9 mouse cellular contexts compared by ENCODE assay signal in genomic region chr2:17644282-17645262, GRCm38 (mm10).
DNase-seq lines count a peak whose midpoint lies in the region; ATAC-seq lines count a peak whose summit lies in the region.
"Had no signal": no experiment of that assay in that cellular context is flagged by ENCODE, and none has a peak within 500 bp of the region (broad histone marks: within the 10 kb centered on the region; RNA-seq: fewer than 3 reads in every experiment).

No protein-coding gene starts in this region.

- no peak overlapping the region for H3K27ac ChIP-seq in embryonic facial prominence, embryonic 11.5 days (replicated peaks; ENCODE audit: low read depth, low read length)

- H3K4me1 ChIP-seq in embryonic facial prominence, embryonic 11.5 days (ENCODE audit: control insufficient read depth, insufficient read depth, low read length), result no peaks in the 10 kb centered on the region

- peak; percentile 10 for DNase-seq in gastrocnemius, adult 18-20 months (ENCODE audit: low spot score)
- DNase-seq in gastrocnemius, adult 8-10 months (ENCODE audit: low spot score in 2 of 2), result no peak
- DNase-seq in adrenal gland, postnatal 25 days, result peak; percentile 66
- DNase-seq in embryonic facial prominence, embryonic 11.5 days (ENCODE audit: low spot score), result peak; percentile 73
- DNase-seq in heart, postnatal 4 days, result peak; percentile 72
- DNase-seq in layer of hippocampus, adult 8-10 months (ENCODE audit: low spot score in 2 of 2), result peak; percentile 38 to 67
- peak; percentile 45 to 52 for DNase-seq in right cerebral cortex, postnatal 36 days (ENCODE audit: low spot score in 2 of 2)

- no peak for ATAC-seq in embryonic facial prominence, embryonic 11.5 days (replicated peaks; ENCODE audit: insufficient number of reproducible peaks, low FRiP score, low TSS enrichment, low read depth)
- ATAC-seq in megakaryocyte progenitor cell, adult 5-6 weeks (replicated peaks; ENCODE audit: poor library complexity), result peak; percentile 87

- WGBS in embryonic facial prominence, embryonic 11.5 days, result 28% methylated on average over 3 of the region's 3 CpGs

- H3K4me2 ChIP-seq in embryonic facial prominence, embryonic 11.5 days (ENCODE audit: low read depth, low read length), result no peak overlapping the region
- H3K4me2 ChIP-seq: lung, embryonic 15.5 days had no signal

- no peak overlapping the region for H3K4me3 ChIP-seq in embryonic facial prominence, embryonic 11.5 days (ENCODE audit: low read depth, low read length)
- H3K4me3 ChIP-seq: lung, embryonic 15.5 days had no signal

- no peaks in the 10 kb centered on the region for H3K9me3 ChIP-seq in embryonic facial prominence, embryonic 11.5 days (replicated peaks; ENCODE audit: control insufficient read depth, low read length)
- H3K9me3 ChIP-seq: lung, embryonic 15.5 days had no signal

- H3K27me3 ChIP-seq in embryonic facial prominence, embryonic 11.5 days (ENCODE audit: control insufficient read depth, insufficient read depth, low read length), result no peaks in the 10 kb centered on the region
- H3K27me3 ChIP-seq: lung, embryonic 15.5 days had no signal

- H3K36me3 ChIP-seq in embryonic facial prominence, embryonic 11.5 days (replicated peaks; ENCODE audit: control insufficient read depth, insufficient read depth, low read depth, low read length), result no peaks in the 10 kb centered on the region
- H3K36me3 ChIP-seq: lung, embryonic 15.5 days had no signal

- H3K9ac ChIP-seq in embryonic facial prominence, embryonic 11.5 days (replicated peaks; ENCODE audit: low read length), result no peak overlapping the region
- H3K9ac ChIP-seq: lung, embryonic 15.5 days had no signal

Comparison
In these comparisons a context has a peak if more than half of its experiments do, and no peak if none do; other contexts are left out.
1. DNase-seq: peak in gastrocnemius, adult 18-20 months (single experiment), adrenal gland, postnatal 25 days (single experiment), embryonic facial prominence, embryonic 11.5 days (single experiment), heart, postnatal 4 days (single experiment), layer of hippocampus, adult 8-10 months (2 of 2) and right cerebral cortex, postnatal 36 days (2 of 2); none in gastrocnemius, adult 8-10 months (0 of 2).